Mouse (Mus musculus) kidney, embryonic 14.5 days (tissue): Measurements from ENCODE around the gene Eif2b2. TPM values are rescaled to one million over a fixed set of nuclear protein-coding genes. Genes with fewer than 3 reads are reported as not detected.

Source experiments
- ATAC-seq: fragments of 200-750 bp; cut with Nextera tagmentation; 2 replicates; pipeline ENCODE4 v1.8.0; 2017; ENCODE audit warnings: moderate number of reproducible peaks, mild to moderate bottlenecking, moderate TSS enrichment, moderate library complexity; ENCODE audit not compliant: low FRiP score, low TSS enrichment
- H3K27ac ChIP-seq: fragments of 300-500 bp; sonication (generic); 2 replicates; pipeline ENCODE4 v1.5.1; 2014; ENCODE audit warnings: low read depth, mild to moderate bottlenecking, low read length, moderate library complexity, mixed read lengths
- H3K27me3 ChIP-seq: fragments of 300-500 bp; sonication (generic); 2 replicates; pipeline ENCODE4 v1.6.1; 2014; ENCODE audit warnings: mild to moderate bottlenecking, low read length; ENCODE audit not compliant: control insufficient read depth, insufficient read depth
- H3K36me3 ChIP-seq: fragments of 300-500 bp; sonication (generic); 2 replicates; pipeline ENCODE4 v1.6.1; 2014; ENCODE audit warnings: low read length, mixed read lengths; ENCODE audit not compliant: control insufficient read depth, insufficient read depth
- H3K4me1 ChIP-seq: fragments of 300-500 bp; sonication (generic); 2 replicates; pipeline ENCODE4 v1.6.1; 2014; ENCODE audit warnings: low read length, mixed read lengths; ENCODE audit not compliant: control insufficient read depth, insufficient read depth
- H3K4me2 ChIP-seq: fragments of 300-500 bp; sonication (generic); replicated peaks from 2 replicates; pipeline ENCODE4 v1.6.1; 2014; ENCODE audit warnings: low read depth, mild to moderate bottlenecking, low read length
- H3K4me3 ChIP-seq: fragments of 300-500 bp; sonication (generic); 2 replicates; pipeline ENCODE4 v1.5.1; 2014; ENCODE audit warnings: mild to moderate bottlenecking, low read length
- H3K9ac ChIP-seq: fragments of 300-500 bp; sonication (generic); 2 replicates; pipeline ENCODE4 v1.6.1; 2014; ENCODE audit warnings: low read depth, mild to moderate bottlenecking, low read length, moderate library complexity
- H3K9me3 ChIP-seq: fragments of 300-500 bp; sonication (generic); 2 replicates; pipeline ENCODE4 v1.6.1; 2016; ENCODE audit warnings: low read length; ENCODE audit not compliant: control insufficient read depth
- WGBS: fragments of 180-500 bp; shearing (Covaris S2); extraction: QIAGEN DNeasy Blood & Tissue Kit; methylation state at CpG from one replicate; pipeline ENCODE4 v1.1.7; 2014; 5-methylcytosine and 5-hydroxymethylcytosine counted together
- polyA plus RNA-seq: library from polyadenylated mRNA; unstranded; fragments of >200 nt; fragmentation: Nextera tagmentation; extraction: Ambion mirVana; gene quantifications from 2 replicates; pipeline ENCODE4 v1.2.1, GENCODE M21; 2014

The Eif2b2 gene
- polyA plus RNA-seq, 1 experiment from 2014 or later, result 105 TPM

DNA sequence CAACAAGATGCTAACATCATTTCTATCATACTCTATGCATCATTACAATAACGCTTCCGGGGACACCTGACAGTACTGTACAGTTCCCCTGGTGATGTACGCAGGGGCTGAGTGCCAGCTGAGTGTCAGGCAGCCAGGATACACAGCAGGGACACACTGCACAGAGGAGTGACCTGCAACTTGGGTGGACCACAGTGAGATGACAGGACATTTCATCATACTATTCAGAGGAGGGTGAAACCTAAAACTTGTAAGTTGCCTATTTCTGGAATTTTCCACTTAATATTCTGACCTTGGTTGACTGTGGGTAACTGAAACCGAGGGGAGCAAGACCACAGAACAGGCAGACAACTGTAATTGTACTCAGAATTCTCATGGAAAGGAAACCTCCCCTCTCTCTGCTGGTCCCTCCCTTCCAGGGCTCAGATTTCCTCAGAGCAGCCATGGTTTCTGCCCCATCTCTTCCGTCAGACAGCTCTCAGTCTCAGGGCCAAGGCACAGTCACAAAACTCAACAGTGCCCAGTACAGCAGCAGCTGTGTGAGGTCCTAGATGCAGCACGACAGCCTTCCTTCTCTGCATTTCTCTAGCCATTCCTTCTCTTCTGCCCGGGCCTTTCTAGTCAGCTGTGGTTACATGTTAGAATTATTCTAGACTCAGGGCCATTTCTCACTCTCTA lies 36.9 kb downstream of the Eif2b2 start:
- Histone ChIP-seq H3K9ac (no peak overlapping the region), H3K4me3 (no peak overlapping the region), H3K4me1 (peaks cover 19% of the 10 kb centered on the region), H3K9me3 (no peaks in the 10 kb centered on the region), H3K4me2 (no peak overlapping the region), H3K27me3 (no peaks in the 10 kb centered on the region), H3K36me3 (no peaks in the 10 kb centered on the region; the same call in 1 of the 2 replicates), H3K27ac (peak overlapping the region; percentile 62; the same call in 1 of the 2 replicates)
- ATAC-seq, result peak; percentile 88
- WGBS, result 31% methylated on average over 7 of the region's 7 CpGs

DNA sequence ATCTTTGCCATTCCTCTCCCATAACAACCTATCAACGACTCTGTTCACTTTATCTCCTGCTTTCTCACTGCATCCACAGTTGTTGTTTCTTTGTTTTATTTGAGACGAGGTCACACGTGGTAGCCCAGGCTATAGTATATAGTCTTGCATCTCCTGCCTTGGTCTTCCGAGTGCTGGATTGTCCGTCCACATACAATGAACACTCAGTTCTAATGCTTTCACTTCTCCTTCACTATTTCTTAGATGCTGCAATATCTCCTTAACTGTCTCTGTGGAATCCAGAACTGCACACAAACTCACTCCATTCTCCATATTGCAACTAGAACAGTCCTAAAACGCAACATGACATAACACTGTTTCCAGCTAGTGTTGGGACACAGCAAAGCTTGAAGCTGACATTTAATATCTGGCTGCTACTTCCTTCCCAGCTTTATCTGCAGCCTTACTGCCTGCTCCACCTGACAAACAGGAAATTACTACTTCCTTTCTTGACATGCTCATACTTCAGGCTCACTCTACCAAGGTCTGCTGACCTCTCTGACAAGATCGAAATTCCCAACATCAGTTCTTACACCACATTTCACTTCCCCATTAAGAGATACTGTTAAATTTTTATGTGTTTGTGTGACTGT lies 37.8 kb downstream of the Eif2b2 start:
- peak overlapping the region; percentile 62; the same call in 1 of the 2 replicates for H3K27ac ChIP-seq
- H3K9me3 ChIP-seq, result no peaks in the 10 kb centered on the region
- 53% methylated on average over 7 of the region's 7 CpGs for WGBS
- no peak overlapping the region for H3K9ac ChIP-seq
- H3K36me3 ChIP-seq, result no peaks in the 10 kb centered on the region; the same call in 1 of the 2 replicates
- no peak for ATAC-seq
- no peak overlapping the region for H3K4me3 ChIP-seq
- H3K27me3 ChIP-seq, result no peaks in the 10 kb centered on the region
- H3K4me1 ChIP-seq, result peaks cover 19% of the 10 kb centered on the region
- H3K4me2 ChIP-seq, result no peak overlapping the region

DNA sequence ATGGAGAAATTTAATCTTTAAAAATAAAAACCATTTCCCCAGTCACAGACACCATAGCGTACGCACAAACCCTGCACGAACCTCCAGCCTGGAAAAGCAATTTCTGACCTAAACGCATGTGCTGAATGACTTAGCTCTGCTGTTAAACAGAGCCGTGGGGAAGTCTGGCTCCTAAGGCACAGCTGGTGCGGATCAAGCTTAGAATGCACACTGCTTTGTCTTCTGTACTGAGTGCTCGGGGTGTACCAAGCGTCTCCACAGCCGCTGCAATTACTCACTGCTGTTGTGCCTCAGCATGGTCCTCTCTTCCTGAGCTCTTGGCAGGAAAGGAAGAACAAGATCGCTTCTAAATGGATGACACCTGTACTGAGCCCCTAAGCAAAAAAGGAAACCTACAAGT lies 43.2 kb downstream of the Eif2b2 start:
- no peak overlapping the region; the same call in 1 of the 2 replicates for H3K27ac ChIP-seq
- H3K4me2 ChIP-seq, result no peak overlapping the region
- H3K27me3 ChIP-seq, result no peaks in the 10 kb centered on the region
- no peak overlapping the region for H3K9ac ChIP-seq
- peaks cover 16% of the 10 kb centered on the region; the same call in 1 of the 2 replicates for H3K4me1 ChIP-seq
- WGBS, result 26% methylated on average over 10 of the region's 10 CpGs
- peak; percentile 82 for ATAC-seq
- H3K36me3 ChIP-seq, result no peaks in the 10 kb centered on the region; the same call in 1 of the 2 replicates
- no peaks in the 10 kb centered on the region for H3K9me3 ChIP-seq
- H3K4me3 ChIP-seq, result no peak overlapping the region

DNA sequence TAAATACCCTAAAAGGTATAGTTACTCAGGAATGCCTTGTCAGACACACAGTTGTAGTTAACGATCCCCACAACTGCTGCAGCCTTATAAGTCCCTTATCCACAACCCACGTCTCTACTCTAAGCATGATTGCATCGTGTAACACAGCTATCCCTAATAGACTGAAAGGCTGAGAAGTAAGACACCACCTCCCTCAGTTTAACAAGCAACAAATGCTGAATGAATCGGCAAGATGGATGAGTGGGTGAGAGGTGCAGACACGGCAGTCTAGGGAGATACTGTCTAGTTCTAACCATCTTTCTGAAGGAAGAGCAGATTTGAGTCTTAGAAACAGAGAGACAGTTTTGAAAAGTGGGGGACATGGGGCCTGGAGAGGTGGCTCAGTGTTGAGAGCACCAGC lies 43.9 kb downstream of the Eif2b2 start:
- Histone ChIP-seq H3K9ac (no peak overlapping the region), H3K4me2 (no peak overlapping the region), H3K36me3 (no peaks in the 10 kb centered on the region; the same call in 1 of the 2 replicates), H3K27me3 (no peaks in the 10 kb centered on the region), H3K4me1 (peaks cover 12% of the 10 kb centered on the region; the same call in 1 of the 2 replicates), H3K9me3 (no peaks in the 10 kb centered on the region), H3K27ac (no peak overlapping the region; the same call in 1 of the 2 replicates), H3K4me3 (no peak overlapping the region)
- no peak for ATAC-seq
- 74% methylated on average over 5 of the region's 5 CpGs for WGBS

DNA sequence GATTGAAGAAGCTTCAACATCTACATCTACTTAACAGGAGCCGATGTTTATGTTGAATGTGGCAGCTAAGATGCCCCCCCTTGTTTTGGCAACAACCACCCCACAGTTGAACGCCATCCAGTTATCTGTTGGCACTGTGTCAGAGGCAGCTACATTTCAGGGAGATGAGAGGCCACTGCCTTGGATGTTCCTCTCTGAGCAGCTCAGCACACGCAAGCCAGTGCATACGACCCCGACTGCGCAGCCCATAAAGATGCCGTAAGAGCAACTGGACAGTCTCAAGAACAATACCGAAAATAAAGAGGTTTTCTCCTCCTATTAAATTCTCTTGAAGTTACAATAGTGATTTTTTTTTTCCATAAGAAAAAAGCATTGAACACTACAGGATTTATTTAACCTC lies 45.2 kb downstream of the Eif2b2 start:
- Histone ChIP-seq H3K4me2 (no peak overlapping the region), H3K27me3 (no peaks in the 10 kb centered on the region), H3K9me3 (no peaks in the 10 kb centered on the region), H3K4me1 (peaks cover 12% of the 10 kb centered on the region; the same call in 1 of the 2 replicates), H3K36me3 (no peaks in the 10 kb centered on the region), H3K9ac (no peak overlapping the region), H3K4me3 (no peak overlapping the region), H3K27ac (peak overlapping the region; percentile 47; the same call in 1 of the 2 replicates)
- WGBS, result 49% methylated on average over 8 of the region's 8 CpGs
- ATAC-seq, result no peak

DNA sequence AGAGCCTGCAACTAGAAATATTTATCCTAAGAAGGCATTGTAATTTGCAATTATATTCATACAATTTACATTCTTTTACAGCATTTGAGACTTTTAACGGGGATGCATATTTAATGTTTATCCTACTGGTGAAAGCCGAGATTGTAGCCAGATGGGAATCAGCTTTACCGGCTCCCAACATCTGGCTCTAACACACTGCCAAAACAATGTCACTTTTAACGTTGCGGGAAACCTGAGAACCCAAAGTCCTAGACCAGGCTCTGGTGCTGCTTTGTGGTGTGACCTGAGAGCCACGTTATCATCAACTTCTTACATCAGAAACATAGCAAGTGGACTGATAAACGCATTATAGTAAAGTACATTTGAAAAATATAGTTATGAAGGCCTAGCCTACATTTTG lies 45.7 kb downstream of the Eif2b2 start:
- H3K4me3 ChIP-seq, result no peak overlapping the region
- no peaks in the 10 kb centered on the region for H3K36me3 ChIP-seq
- H3K4me1 ChIP-seq, result peaks cover 12% of the 10 kb centered on the region
- H3K4me2 ChIP-seq, result no peak overlapping the region
- no peaks in the 10 kb centered on the region for H3K27me3 ChIP-seq
- H3K27ac ChIP-seq, result no peak overlapping the region
- 17% methylated on average over 7 of the region's 7 CpGs for WGBS
- ATAC-seq, result peak; percentile 71; the same call in 1 of the 2 replicates
- no peak overlapping the region for H3K9ac ChIP-seq
- no peaks in the 10 kb centered on the region for H3K9me3 ChIP-seq

DNA sequence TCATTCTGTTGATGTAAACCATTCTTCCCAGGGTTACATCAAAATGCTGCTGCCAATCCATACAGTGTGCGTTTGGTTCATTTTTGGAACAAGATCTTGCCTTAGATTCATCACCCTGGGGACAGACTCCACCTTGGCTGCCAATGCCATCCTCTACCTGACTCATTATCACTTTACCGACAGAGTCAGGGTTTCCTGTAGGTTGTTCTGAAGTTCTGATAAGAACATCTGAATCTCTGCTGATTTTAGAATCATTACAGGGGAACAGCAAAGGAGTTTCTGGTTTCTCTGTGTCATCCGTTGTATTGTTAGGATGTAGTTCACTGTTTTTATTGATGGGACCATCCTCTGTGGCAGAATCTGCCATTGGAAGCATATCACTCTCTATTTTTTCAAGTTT lies 47.0 kb downstream of the Eif2b2 start:
- WGBS, result 85% methylated on average over 3 of the region's 3 CpGs
- peaks cover 12% of the 10 kb centered on the region for H3K4me1 ChIP-seq
- no peak overlapping the region for H3K4me2 ChIP-seq
- no peaks in the 10 kb centered on the region for H3K9me3 ChIP-seq
- H3K36me3 ChIP-seq, result no peaks in the 10 kb centered on the region
- no peak overlapping the region for H3K4me3 ChIP-seq
- ATAC-seq, result no peak
- no peaks in the 10 kb centered on the region for H3K27me3 ChIP-seq
- H3K27ac ChIP-seq, result no peak overlapping the region
- H3K9ac ChIP-seq, result no peak overlapping the region

DNA sequence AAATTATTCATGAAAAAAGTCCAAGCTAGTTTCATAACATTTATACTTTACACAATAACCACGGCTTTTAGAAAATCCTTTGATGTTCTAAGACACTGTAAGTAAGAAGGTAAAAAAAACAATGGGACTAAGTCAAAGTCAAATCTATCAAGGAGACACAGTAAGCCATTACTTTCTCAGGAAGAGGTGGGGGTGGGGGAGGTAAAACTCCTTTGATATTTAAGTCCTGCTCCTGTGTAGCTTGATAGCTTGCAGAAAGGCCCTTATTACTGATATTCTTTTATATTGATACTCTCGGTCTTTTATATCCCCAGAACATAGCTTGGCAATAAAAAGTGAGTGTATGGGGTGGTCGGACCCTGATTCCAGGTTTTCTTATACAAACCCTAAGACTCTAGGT lies 50.5 kb downstream of the Eif2b2 start:
- H3K36me3 ChIP-seq, result no peaks in the 10 kb centered on the region; the same call in 1 of the 2 replicates
- no peak for ATAC-seq
- H3K4me2 ChIP-seq, result peak overlapping the region; percentile 61
- WGBS, result 46% methylated on average over 3 of the region's 3 CpGs
- H3K9me3 ChIP-seq, result no peaks in the 10 kb centered on the region
- H3K4me3 ChIP-seq, result peak overlapping the region; percentile 57
- H3K27me3 ChIP-seq, result no peaks in the 10 kb centered on the region
- peak overlapping the region; percentile 81 for H3K27ac ChIP-seq
- H3K4me1 ChIP-seq, result peaks cover 12% of the 10 kb centered on the region
- H3K9ac ChIP-seq, result peak overlapping the region; percentile 65

DNA sequence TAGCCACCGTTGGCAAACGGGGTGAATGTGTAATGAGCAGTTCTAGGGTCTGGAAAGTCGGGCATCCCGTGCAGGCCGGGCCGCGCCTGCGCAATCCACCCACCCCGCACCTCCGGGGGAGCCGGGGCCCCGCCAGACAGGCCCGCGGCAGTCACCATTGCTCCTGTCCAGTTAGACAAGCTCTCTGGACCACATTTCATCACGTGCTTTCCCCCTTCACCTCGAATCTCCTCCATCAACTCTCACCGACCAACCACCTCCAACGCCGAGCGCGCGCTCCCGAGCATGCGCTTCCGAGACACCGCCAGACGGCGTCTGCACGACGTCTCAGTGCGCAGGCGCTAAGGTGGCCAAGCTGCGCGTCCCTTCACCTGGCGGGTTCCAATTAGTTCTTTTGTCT lies 51.0 kb downstream of the Eif2b2 start, which contains the start of gene Mlh3:
Gene Mlh3 (minus strand): TSS at position 281 of the 400 bp plus-strand sequence.
- Histone ChIP-seq H3K4me1 (peaks cover 12% of the 10 kb centered on the region), H3K4me2 (peak within 1 kb of the TSS; percentile 61), H3K27me3 (no peaks in the 10 kb centered on the region), H3K4me3 (peak within 1 kb of the TSS; percentile 57), H3K36me3 (no peaks in the 10 kb centered on the region; the same call in 1 of the 2 replicates), H3K9ac (peak within 1 kb of the TSS; percentile 65), H3K9me3 (no peaks in the 10 kb centered on the region), H3K27ac (peak within 1 kb of the TSS; percentile 81)
- ATAC-seq, result peak; percentile 80
- WGBS, result 1% methylated on average over 35 of the region's 35 CpGs
